Comparison of ENCODE assay signal across 9 mouse cellular contexts in the genomic region with DNA sequence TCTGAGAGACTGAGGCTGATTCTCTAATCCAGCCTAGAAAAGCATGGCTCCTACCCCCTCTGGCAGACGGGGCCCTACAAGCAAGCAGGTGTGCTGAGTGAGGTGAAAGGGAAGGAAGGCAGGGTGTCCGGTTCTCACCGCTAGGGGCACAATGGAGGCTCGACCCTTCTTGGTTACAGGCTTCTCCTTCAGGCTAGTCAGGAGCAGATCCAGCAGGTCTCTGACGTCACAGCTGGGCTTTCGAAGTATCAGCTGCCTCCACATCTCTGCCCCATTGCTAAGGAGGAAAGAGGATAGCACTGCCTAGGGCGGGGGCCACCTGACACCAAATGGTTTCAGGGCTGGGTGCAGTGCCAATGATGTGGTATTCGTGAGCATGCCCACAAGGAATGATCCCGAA. TPM values are rescaled to one million over a fixed set of nuclear protein-coding genes. Genes with fewer than 3 reads are reported as not detected.
DNase-seq lines count a peak whose midpoint lies in the region; ATAC-seq and TF ChIP-seq lines count a peak whose summit lies in the region.
"Had no signal": no experiment of that assay in that cellular context is flagged by ENCODE, and none has a peak within 500 bp of the region (broad histone marks: within the 10 kb centered on the region; RNA-seq: fewer than 3 reads in every experiment).

No protein-coding gene starts in this region.

- peak; percentile 79 for TF ChIP-seq CTCF in intestine, postnatal 0 days (IDR thresholded peaks at IDR 0.05; ENCODE audit: low read depth)

- 0 out of 2 replicates have a peak, but pooled peaks have one; percentile 16 for ATAC-seq in heart, embryonic 12.5 days (ENCODE audit: insufficient number of reproducible peaks, low FRiP score)
- peak; percentile 46 for ATAC-seq in intestine, postnatal 0 days

- WGBS in heart, embryonic 12.5 days = 17% methylated on average over 9 of the region's 9 CpGs
- 15% methylated on average over 9 of the region's 9 CpGs for WGBS in intestine, postnatal 0 days

- no peaks in the 10 kb centered on the region for H3K36me3 ChIP-seq in heart, embryonic 12.5 days
- H3K36me3 ChIP-seq in intestine, postnatal 0 days (ENCODE audit: control insufficient read depth, insufficient read depth) = no peaks in the 10 kb centered on the region
- H3K36me3 ChIP-seq: liver, embryonic 15.5 days had no signal

- H3K27me3 ChIP-seq in heart, embryonic 12.5 days (replicated peaks) = peaks cover 42% of the 10 kb centered on the region
- no peaks in the 10 kb centered on the region for H3K27me3 ChIP-seq in intestine, postnatal 0 days (replicated peaks; ENCODE audit: control insufficient read depth, insufficient read depth, low read length)

- no peak overlapping the region for H3K4me2 ChIP-seq in heart, embryonic 12.5 days
- no peak overlapping the region for H3K4me2 ChIP-seq in intestine, postnatal 0 days (replicated peaks; ENCODE audit: low read depth)
- H3K4me2 ChIP-seq: liver, embryonic 15.5 days had no signal

- H3K27ac ChIP-seq in heart, embryonic 12.5 days (ENCODE audit: poor library complexity, severe bottlenecking) = no peak overlapping the region
- H3K27ac ChIP-seq in intestine, postnatal 0 days (ENCODE audit: low read depth, low read length) = no peak overlapping the region
- H3K27ac ChIP-seq: liver, embryonic 15.5 days had no signal

- H3K4me1 ChIP-seq in heart, embryonic 12.5 days (replicated peaks) = peaks cover 5% of the 10 kb centered on the region; the same call in 1 of the 2 replicates
- no peaks in the 10 kb centered on the region for H3K4me1 ChIP-seq in intestine, postnatal 0 days (replicated peaks; ENCODE audit: control insufficient read depth, insufficient read depth, low read length)
- H3K4me1 ChIP-seq: liver, embryonic 15.5 days had no signal

- DNase-seq in heart, adult 11 months = no peak
- peak; percentile 20 for DNase-seq in MN1 (ENCODE audit: low spot score)
- DNase-seq in fibroblast of lung, adult 2 months (ENCODE audit: low read depth) = peak; percentile 9
- peak; percentile 35 for DNase-seq in lung, postnatal 10 days
- peak; percentile 39 for DNase-seq in skeletal muscle tissue, adult 2 months (ENCODE audit: low read depth, low spot score)
- no peak for DNase-seq in spleen, adult 18-20 months

- H3K4me3 ChIP-seq in heart, embryonic 12.5 days = no peak overlapping the region
- H3K4me3 ChIP-seq in intestine, postnatal 0 days (ENCODE audit: low read depth, low read length) = no peak overlapping the region
- H3K4me3 ChIP-seq: liver, embryonic 15.5 days had no signal

- H3K9me3 ChIP-seq in heart, embryonic 12.5 days (replicated peaks) = no peaks in the 10 kb centered on the region
- H3K9me3 ChIP-seq in intestine, postnatal 0 days (ENCODE audit: control insufficient read depth) = no peaks in the 10 kb centered on the region
- H3K9me3 ChIP-seq: liver, embryonic 15.5 days had no signal

- H3K9ac ChIP-seq in heart, embryonic 12.5 days = no peak overlapping the region
- H3K9ac ChIP-seq in intestine, postnatal 0 days (ENCODE audit: low read depth, low read length) = no peak overlapping the region
- H3K9ac ChIP-seq: liver, embryonic 15.5 days had no signal

RNA-seq across cellular contexts. Expression of gene Ttc4, which starts 21.2 kb away (rescaled TPM):
- polyA plus RNA-seq in heart, embryonic 12.5 days (2016; fragmentation: Nextera tagmentation; extraction: Ambion mirVana) = 55.6 and 57.7 TPM in 2 replicates
- 29.7 and 35.0 TPM in 2 replicates for polyA plus RNA-seq in intestine, postnatal 0 days (2015; fragmentation: Nextera tagmentation; extraction: Ambion mirVana)

RNA-seq across cellular contexts. Expression of gene Mroh7, which starts 30.7 kb away (rescaled TPM):
- 0.35 and 0.80 TPM in 2 replicates for polyA plus RNA-seq in heart, embryonic 12.5 days (2016; fragmentation: Nextera tagmentation; extraction: Ambion mirVana)
- 0.33 TPM in 2 replicates for polyA plus RNA-seq in intestine, postnatal 0 days (2015; fragmentation: Nextera tagmentation; extraction: Ambion mirVana)

RNA-seq across cellular contexts. Expression of gene Fam151a, which starts 33.7 kb away (rescaled TPM):
- 0.13 TPM in 1 of 2 replicates, not detected in the other for polyA plus RNA-seq in heart, embryonic 12.5 days (2016; fragmentation: Nextera tagmentation; extraction: Ambion mirVana)
- 0.25 and 0.31 TPM in 2 replicates for polyA plus RNA-seq in intestine, postnatal 0 days (2015; fragmentation: Nextera tagmentation; extraction: Ambion mirVana)
- polyA plus RNA-seq: liver, embryonic 15.5 days had no signal

RNA-seq across cellular contexts. Expression of gene Pars2, which starts 49.1 kb away (rescaled TPM):
- polyA plus RNA-seq in heart, embryonic 12.5 days (2016; fragmentation: Nextera tagmentation; extraction: Ambion mirVana) = 12.3 and 13.6 TPM in 2 replicates
- polyA plus RNA-seq in intestine, postnatal 0 days (2015; fragmentation: Nextera tagmentation; extraction: Ambion mirVana) = 6.7 TPM in 2 replicates

Comparison
In these comparisons a context has a peak if more than half of its experiments do, and no peak if none do; other contexts are left out.
1. DNase-seq: peak in MN1 (single experiment), fibroblast of lung, adult 2 months (single experiment), lung, postnatal 10 days (single experiment) and skeletal muscle tissue, adult 2 months (single experiment); none in heart, adult 11 months (single experiment) and spleen, adult 18-20 months (0 of 2).